In genomic region chr17:32036509-32037438, GRCm38 (mm10) we compare ENCODE assay signal across 8 mouse cellular contexts. TPM values are rescaled to one million over a fixed set of nuclear protein-coding genes. Genes with fewer than 3 reads are reported as not detected.
A peak's percentile ranks its signal among the peaks of the same experiment; 100 is the strongest.
DNase-seq lines count a peak whose midpoint lies in the region; ATAC-seq and TF ChIP-seq lines count a peak whose summit lies in the region.

No protein-coding gene starts in this region.

- H3K9me3 ChIP-seq in intestine, embryonic 15.5 days, result no peaks in the 10 kb centered on the region
- no peaks in the 10 kb centered on the region for H3K9me3 ChIP-seq in midbrain, postnatal 0 days (ENCODE audit: low read length)

- H3K4me3 ChIP-seq in intestine, embryonic 15.5 days (replicated peaks), result peak overlapping the region; percentile 98
- H3K4me3 ChIP-seq in midbrain, postnatal 0 days (ENCODE audit: low read depth, low read length), result peak overlapping the region; percentile 89

- ATAC-seq in frontal cortex, adult (ENCODE audit: low TSS enrichment), result peak; percentile 48; the same call in 1 of the 2 replicates
- ATAC-seq in intestine, embryonic 15.5 days, result peak; percentile 67
- ATAC-seq in midbrain, postnatal 0 days (ENCODE audit: low FRiP score), result peak; percentile 42

- H3K4me1 ChIP-seq in intestine, embryonic 15.5 days (replicated peaks), result peaks cover 18% of the 10 kb centered on the region
- H3K4me1 ChIP-seq in midbrain, postnatal 0 days (ENCODE audit: insufficient read depth, low read length), result peaks cover 13% of the 10 kb centered on the region; the same call in 1 of the 2 replicates

- 0 out of 2 replicates have a peak, but pooled peaks have one; percentile 7 for TF ChIP-seq CTCF in midbrain, postnatal 0 days (IDR thresholded peaks at IDR 0.05)

- DNase-seq in frontal cortex, postnatal 14 days (ENCODE audit: low spot score in 2 of 2), result no peak
- DNase-seq in CD4-positive helper T cell, adult 2 months (ENCODE audit: low read depth, low spot score), result peak; percentile 49
- DNase-seq in embryo, embryonic 11 days, result peak; percentile 27
- no peak for DNase-seq in midbrain, postnatal 0 days (ENCODE audit: low spot score)
- no peak for DNase-seq in adrenal gland, adult 8-10 months
- no peak for DNase-seq in gastrocnemius, postnatal 10 days

- H3K4me2 ChIP-seq in intestine, embryonic 15.5 days (replicated peaks), result peak overlapping the region; percentile 94
- peak overlapping the region; percentile 94 for H3K4me2 ChIP-seq in midbrain, postnatal 0 days (ENCODE audit: low read depth, low read length, poor library complexity, severe bottlenecking)

- WGBS in intestine, embryonic 15.5 days, result under 1% methylated on average over 46 of the region's 46 CpGs
- under 1% methylated on average over 46 of the region's 46 CpGs for WGBS in midbrain, postnatal 0 days

- peak overlapping the region; percentile 84 for H3K9ac ChIP-seq in intestine, embryonic 15.5 days
- H3K9ac ChIP-seq in midbrain, postnatal 0 days (replicated peaks; ENCODE audit: low read length, poor library complexity, severe bottlenecking), result peak overlapping the region; percentile 75

- H3K27ac ChIP-seq in intestine, embryonic 15.5 days, result peak overlapping the region; percentile 82
- H3K27ac ChIP-seq in midbrain, postnatal 0 days (ENCODE audit: low read depth, low read length), result peak overlapping the region; percentile 85; the same call in 1 of the 2 replicates

- no peaks in the 10 kb centered on the region for H3K27me3 ChIP-seq in intestine, embryonic 15.5 days (replicated peaks)
- H3K27me3 ChIP-seq in midbrain, postnatal 0 days (ENCODE audit: insufficient read depth, low read length), result no peaks in the 10 kb centered on the region

- no peaks in the 10 kb centered on the region for H3K36me3 ChIP-seq in intestine, embryonic 15.5 days
- H3K36me3 ChIP-seq in midbrain, postnatal 0 days (ENCODE audit: insufficient read depth, low read length), result no peaks in the 10 kb centered on the region

RNA-seq across cellular contexts. Expression of gene Hsf2bp, which starts 0.6 kb away (rescaled TPM):
- polyA plus RNA-seq in intestine, embryonic 15.5 days (2015; fragmentation: Nextera tagmentation; extraction: Ambion mirVana), result 0.29 and 0.33 TPM in 2 replicates
- 0.16 TPM in 1 of 2 replicates, not detected in the other for total RNA-seq in midbrain, postnatal 0 days (2014; rRNA removed)
- 1.3 and 1.4 TPM in 2 replicates for polyA plus RNA-seq in midbrain, postnatal 0 days (2015; fragmentation: Nextera tagmentation; extraction: Ambion mirVana)
- total RNA-seq in adrenal gland, adult 8-10 months (2022), result 1 to 10 TPM; 1.1 to 2.2 (median 1.4) TPM
- 1 to 10 TPM; 2.6 to 3.0 TPM for total RNA-seq in gastrocnemius, postnatal 10 days (2021)

RNA-seq across cellular contexts. Expression of gene Rrp1b, which starts 0.9 kb away (rescaled TPM):
- 52.7 and 56.6 TPM in 2 replicates for polyA plus RNA-seq in intestine, embryonic 15.5 days (2015; fragmentation: Nextera tagmentation; extraction: Ambion mirVana)
- 24.3 and 38.5 TPM in 2 replicates for total RNA-seq in midbrain, postnatal 0 days (2014; rRNA removed)
- 40.3 and 45.8 TPM in 2 replicates for polyA plus RNA-seq in midbrain, postnatal 0 days (2015; fragmentation: Nextera tagmentation; extraction: Ambion mirVana)
- 10 to 100 TPM; 17.5 to 46.9 (median 36.8) TPM for total RNA-seq in adrenal gland, adult 8-10 months (2022)
- total RNA-seq in gastrocnemius, postnatal 10 days (2021), result 10 to 100 TPM; 14.5 to 16.7 TPM

Comparison
In these comparisons a context has a peak if more than half of its experiments do, and no peak if none do; other contexts are left out.
1. DNase-seq: peak in CD4-positive helper T cell, adult 2 months (single experiment) and embryo, embryonic 11 days (single experiment); none in frontal cortex, postnatal 14 days (0 of 2), midbrain, postnatal 0 days (single experiment), adrenal gland, adult 8-10 months (single experiment) and gastrocnemius, postnatal 10 days (single experiment).
2. Peak in every context shown above with its lines, with median percentiles within 50 percentile points of each other: ATAC-seq.